Mouse (Mus musculus): ENCODE results near the gene Fra10ac1.
A peak's percentile ranks its signal among the peaks of the same experiment; 100 is the strongest.

The Fra10ac1 gene

GRCm38 (mm10) chr19:38232087-38232486 is 8.1 kb upstream of the Fra10ac1 start:
- DNase-seq (ENCODE audit: low spot score in 2 of 2), result no peak

GRCm38 (mm10) chr19:38228699-38229098 is 4.7 kb upstream of the Fra10ac1 start:
- no peak for DNase-seq (ENCODE audit: low spot score in 2 of 2)

- DNase-seq (ENCODE audit: low spot score in 2 of 2), result peak; percentile 31 to 44
Observed at GRCm38 (mm10) chr19:38224685-38225060, 717 bp upstream of the Fra10ac1 start.

GRCm38 (mm10) chr19:38223356-38223904 is 526 bp downstream of the Fra10ac1 start:
- no peak for DNase-seq (ENCODE audit: low spot score in 2 of 2)

GRCm38 (mm10) chr19:38217696-38218095 is 6.3 kb downstream of the Fra10ac1 start:
- DNase-seq (ENCODE audit: low spot score in 2 of 2), result no peak

GRCm38 (mm10) chr19:38206669-38207068 is 17.3 kb downstream of the Fra10ac1 start:
- no peak for DNase-seq (ENCODE audit: low spot score in 2 of 2)

GRCm38 (mm10) chr19:38198731-38199130 is 25.2 kb downstream of the Fra10ac1 start:
- DNase-seq (ENCODE audit: low spot score in 2 of 2), result no peak

GRCm38 (mm10) chr19:38195245-38195644 is 28.7 kb downstream of the Fra10ac1 start:
- no peak for DNase-seq (ENCODE audit: low spot score in 2 of 2)

GRCm38 (mm10) chr19:38191446-38191845 is 32.5 kb downstream of the Fra10ac1 start:
- DNase-seq (ENCODE audit: low spot score in 2 of 2), result no peak

GRCm38 (mm10) chr19:38190606-38191005 is 33.4 kb downstream of the Fra10ac1 start:
- DNase-seq (ENCODE audit: low spot score in 2 of 2), result no peak

GRCm38 (mm10) chr19:38187345-38187680 is 36.6 kb downstream of the Fra10ac1 start:
- no peak for DNase-seq (ENCODE audit: low spot score in 2 of 2)

GRCm38 (mm10) chr19:38186631-38187344 is 37.2 kb downstream of the Fra10ac1 start:
- DNase-seq (ENCODE audit: low spot score in 2 of 2), result no peak

GRCm38 (mm10) chr19:38179675-38180074 is 44.3 kb downstream of the Fra10ac1 start:
- DNase-seq (ENCODE audit: low spot score in 2 of 2), result no peak

- DNase-seq (ENCODE audit: low spot score in 2 of 2), result no peak
Observed at GRCm38 (mm10) chr19:38164633-38165032, 59.3 kb downstream of the Fra10ac1 start.

GRCm38 (mm10) chr19:38161648-38162354 is 62.2 kb downstream of the Fra10ac1 start:
- DNase-seq (ENCODE audit: low spot score in 2 of 2), result no peak

- no peak for DNase-seq (ENCODE audit: low spot score in 2 of 2)
Observed at GRCm38 (mm10) chr19:38156243-38156642, 67.7 kb downstream of the Fra10ac1 start.

GRCm38 (mm10) chr19:38143540-38144271 is 80.2 kb downstream of the Fra10ac1 start:
- no peak for DNase-seq (ENCODE audit: low spot score in 2 of 2)

All from frontal cortex, postnatal 10 days (tissue).